Mouse (Mus musculus): ENCODE measurements around the gene Ilvbl.
"Not testable (repeated sequence)": the region's sequence is repeated elsewhere in the genome, so short reads cannot be mapped to it uniquely, and the experiment has no call there.

GRCm38 (mm10) chr10:78525071-78525470 lies 49.1 kb upstream of the Ilvbl start:
- not testable (repeated sequence) for TF ChIP-seq CTCF (IDR thresholded peaks at IDR 0.05; ENCODE audit: borderline replicate concordance, insufficient read depth, low read length); POLR2A (IDR thresholded peaks at IDR 0.05; ENCODE audit: low read depth, low read length)
